Mouse (Mus musculus) bone marrow macrophage, adult 2 months (primary cell): ENCODE results near the gene Sirt6. TPM values are rescaled to one million over a fixed set of nuclear protein-coding genes. Genes with fewer than 3 reads are reported as not detected.

ENCODE experiments used
- H3K27ac ChIP-seq: 2 replicates; pipeline ENCODE4 v1.5.1; 2012; ENCODE audit warnings: low read depth, low read length; ENCODE audit not compliant: insufficient read depth
- H3K4me1 ChIP-seq: 2 replicates; pipeline ENCODE4 v1.6.1; 2012; ENCODE audit warnings: low read length; ENCODE audit not compliant: control insufficient read depth, insufficient read depth
- H3K4me3 ChIP-seq: 2 replicates; pipeline ENCODE4 v1.5.1; 2012; ENCODE audit warnings: mild to moderate bottlenecking, low read length, moderate library complexity; ENCODE audit not compliant: insufficient read depth
- CTCF ChIP-seq: IDR thresholded peaks from 2 replicates; pipeline ENCODE4 v1.5.1; 2012; ENCODE audit warnings: low read depth, mild to moderate bottlenecking, low read length, moderate library complexity
- POLR2A ChIP-seq: IDR thresholded peaks from 2 replicates; pipeline ENCODE4 v1.6.1; 2012; ENCODE audit warnings: mild to moderate bottlenecking, low read depth, low read length, borderline replicate concordance
- polyA plus RNA-seq: library from polyadenylated mRNA; stranded (reverse); fragments of >200 nt; gene quantifications from 2 replicates; pipeline ENCODE4 v1.2.4, GENCODE M21; 2012; ENCODE audit not compliant: missing spikeins, insufficient read depth, insufficient read length

Sirt6 gene
- polyA plus RNA-seq, 1 experiment, result 10.9 TPM

DNA sequence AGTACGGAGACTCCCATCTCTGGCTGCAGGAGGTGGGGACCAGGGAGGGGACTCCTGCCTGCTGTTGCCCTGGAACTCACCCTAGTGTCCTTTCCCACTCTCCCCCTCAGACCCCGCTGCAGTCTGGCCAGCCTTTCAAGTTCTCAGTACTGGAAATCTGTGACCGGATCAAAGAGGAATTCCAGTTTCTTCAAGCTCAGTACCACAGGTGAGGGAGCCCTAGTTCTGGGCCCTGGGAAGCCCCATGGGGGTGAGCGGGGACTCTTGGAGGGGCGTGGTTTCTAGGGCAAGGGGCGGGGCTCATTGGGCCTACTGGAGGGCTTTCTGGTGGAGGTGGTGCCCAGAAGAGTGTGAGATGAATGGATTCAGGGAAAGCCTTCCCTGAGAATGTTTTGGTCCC, 51.9 kb downstream of the Sirt6 start:
- Histone ChIP-seq H3K4me3 (peak overlapping the region; percentile 61), H3K4me1 (peaks cover 5% of the 10 kb centered on the region; the same call in 1 of the 2 replicates), H3K27ac (no peak overlapping the region)
- TF ChIP-seq POLR2A, result no peak
- TF ChIP-seq CTCF, result no peak

DNA sequence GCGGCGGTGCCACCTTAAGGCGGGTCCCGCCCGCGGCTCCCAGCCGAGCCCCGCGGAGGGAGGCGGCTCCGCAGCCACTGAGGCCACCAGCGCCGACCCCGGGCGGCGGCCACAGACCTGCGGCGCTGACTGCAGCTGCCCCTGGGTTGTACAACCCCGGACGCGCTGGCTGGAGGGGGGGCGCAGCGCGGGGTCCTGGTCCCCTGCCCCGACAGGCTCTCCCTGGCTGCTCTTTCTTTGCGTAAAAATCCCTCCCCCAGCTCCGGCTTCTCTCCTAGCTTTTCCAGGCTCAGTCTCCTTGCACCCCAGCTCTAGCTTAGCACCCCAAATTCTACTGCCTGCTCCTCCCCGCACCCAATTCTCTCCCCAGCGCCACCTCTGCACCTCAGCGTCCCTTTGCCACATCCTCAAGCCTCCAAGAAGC, 52.4 kb downstream of the Sirt6 start:
- no peak overlapping the region for H3K27ac ChIP-seq
- H3K4me1 ChIP-seq, result peaks cover 5% of the 10 kb centered on the region; the same call in 1 of the 2 replicates
- peak overlapping the region; percentile 61 for H3K4me3 ChIP-seq
- TF ChIP-seq CTCF (no peak), POLR2A (no peak)

DNA sequence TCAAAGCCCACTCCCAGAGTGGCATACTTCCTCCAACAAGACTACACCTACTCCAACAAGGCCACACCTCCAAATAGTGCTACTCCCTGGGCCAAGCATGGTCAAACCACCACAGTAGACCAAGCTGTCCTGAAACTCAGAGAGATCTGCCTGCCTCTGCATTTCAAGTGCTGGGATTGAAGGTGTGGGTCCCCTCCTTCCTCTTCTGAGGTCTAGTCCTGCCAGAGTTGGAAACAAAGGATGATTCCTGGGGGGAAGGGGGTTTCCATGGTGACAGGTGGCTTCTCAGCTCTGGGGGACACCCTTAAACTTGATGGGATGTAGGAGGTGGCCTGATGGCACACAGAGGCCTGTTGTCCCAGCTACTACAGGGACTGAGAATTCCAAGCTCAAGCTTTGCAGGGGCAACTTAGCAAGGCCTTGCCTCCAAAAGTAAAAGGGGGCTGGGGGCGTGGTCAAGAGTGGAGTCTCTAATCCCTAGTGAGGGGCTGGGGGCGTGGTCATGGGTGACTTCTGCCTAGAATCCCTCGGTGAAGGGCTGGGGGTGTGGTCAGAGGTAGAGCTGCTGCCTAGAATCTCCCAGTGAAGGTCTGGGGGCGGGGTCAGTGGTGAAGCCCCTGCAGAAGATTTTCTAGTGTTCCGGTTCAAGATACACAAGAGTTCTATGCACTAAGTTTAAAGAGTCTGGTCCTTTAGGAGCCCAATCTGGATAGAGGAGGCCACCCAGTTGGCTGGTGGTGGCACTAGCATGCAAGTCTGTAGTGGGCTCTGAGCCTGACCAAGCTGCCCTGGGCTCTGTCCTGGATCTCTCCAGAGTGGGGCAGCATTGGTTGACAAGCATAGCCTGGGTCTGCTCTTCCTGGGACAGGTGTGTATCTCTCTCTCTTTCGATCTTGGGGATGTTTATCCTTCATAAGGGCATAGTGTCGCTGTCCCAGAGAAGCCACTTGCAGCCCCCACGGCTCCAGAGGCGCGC, 53.2 kb downstream of the Sirt6 start, which contains the start of gene Tle2:
Gene Tle2 (plus strand): TSS at position 481 of the 976 bp plus-strand sequence.
- H3K4me3 ChIP-seq, result peak within 1 kb of the TSS; percentile 61
- H3K27ac ChIP-seq, result no peak within 1 kb of the TSS
- TF ChIP-seq CTCF, result no peak
- no peak for TF ChIP-seq POLR2A
- peaks cover 5% of the 10 kb centered on the region; the same call in 1 of the 2 replicates for H3K4me1 ChIP-seq

DNA sequence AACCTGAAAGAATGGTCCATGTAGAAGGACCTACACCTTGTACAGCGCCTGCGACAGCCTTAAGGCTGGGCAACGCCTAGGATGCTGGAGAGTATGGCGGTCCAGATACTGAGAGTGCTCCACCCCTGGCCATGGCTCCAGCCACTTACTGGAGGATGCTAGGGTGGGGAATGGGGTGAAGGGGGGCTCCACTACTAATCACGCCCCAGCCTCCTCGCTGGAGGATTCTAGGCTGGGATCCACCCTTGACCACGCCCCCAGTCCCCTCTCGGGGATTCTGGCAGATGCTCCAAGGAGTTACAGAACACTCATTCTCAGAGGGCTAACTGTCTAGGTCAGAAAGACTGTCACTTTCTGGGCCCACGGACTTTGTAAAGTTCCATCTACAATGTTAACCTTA, 54.6 kb downstream of the Sirt6 start:
- Histone ChIP-seq H3K4me1 (peaks cover 5% of the 10 kb centered on the region; the same call in 1 of the 2 replicates), H3K27ac (no peak overlapping the region), H3K4me3 (no peak overlapping the region)
- TF ChIP-seq CTCF (no peak), POLR2A (no peak)

DNA sequence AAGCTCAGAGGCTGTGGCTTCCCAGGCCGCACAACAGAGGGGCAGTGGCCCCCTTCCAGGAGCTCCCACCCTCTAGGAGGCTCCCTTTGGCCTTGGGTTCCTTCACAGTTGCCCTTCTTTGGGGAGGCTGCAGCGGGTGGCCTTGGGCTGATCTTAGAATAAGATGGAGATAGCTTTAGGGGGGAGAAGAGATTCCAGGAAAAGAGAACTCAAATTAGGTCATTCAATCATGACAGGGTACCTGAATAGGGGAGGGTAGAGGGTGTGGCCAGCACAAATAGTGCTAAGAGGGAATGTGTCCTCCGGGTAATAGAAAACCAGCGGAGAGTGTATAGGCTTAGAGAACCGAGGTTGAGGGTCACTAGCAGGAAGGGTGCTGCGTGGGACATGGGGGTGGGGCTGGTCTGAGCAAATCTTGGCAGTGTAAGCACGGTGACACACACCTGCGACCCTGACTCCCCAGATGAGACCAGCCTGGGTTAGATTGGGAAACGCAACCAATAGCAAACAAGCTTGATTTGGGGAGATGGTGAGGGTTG, 55.4 kb downstream of the Sirt6 start:
- TF ChIP-seq POLR2A (no peak), CTCF (no peak)
- no peak overlapping the region for H3K27ac ChIP-seq
- H3K4me1 ChIP-seq, result peaks cover 5% of the 10 kb centered on the region; the same call in 1 of the 2 replicates
- H3K4me3 ChIP-seq, result peak overlapping the region; percentile 56

Other genes starting within 250 kb of the Sirt6 start
- gene Fzr1, start 249.3 kb downstream of the Sirt6 start, polyA plus RNA-seq, result 32.6 and 35.0 TPM in 2 replicates
- gene Dohh, start 243.4 kb downstream of the Sirt6 start, polyA plus RNA-seq, result 23.1 and 29.5 TPM in 2 replicates
- gene Gm48551, start 243.3 kb downstream of the Sirt6 start, polyA plus RNA-seq, result 0.75 and 2.2 TPM in 2 replicates
- not detected in 2 replicates for gene Gm48552, start 238.8 kb downstream of the Sirt6 start, polyA plus RNA-seq
- 41.9 and 45.5 TPM in 2 replicates for gene Smim24, start 234.7 kb downstream of the Sirt6 start, polyA plus RNA-seq
- gene Nfic, start 172.2 kb downstream of the Sirt6 start, polyA plus RNA-seq, result 31.8 and 38.6 TPM in 2 replicates
- gene Celf5, start 145.1 kb downstream of the Sirt6 start, polyA plus RNA-seq, result not detected in 2 replicates
- gene Ncln, start 131.4 kb downstream of the Sirt6 start, polyA plus RNA-seq, result 37.9 and 40.9 TPM in 2 replicates
- 0.46 TPM in 1 of 2 replicates, not detected in the other for gene S1pr4, start 127.7 kb downstream of the Sirt6 start, polyA plus RNA-seq
- gene Gna15, start 103.6 kb downstream of the Sirt6 start, polyA plus RNA-seq, result 23.5 and 24.2 TPM in 2 replicates
- 10.1 and 10.5 TPM in 2 replicates for gene Gna11, start 82.6 kb downstream of the Sirt6 start, polyA plus RNA-seq
- 478 and 551 TPM in 2 replicates for gene Aes, start 68.3 kb downstream of the Sirt6 start, polyA plus RNA-seq
- gene Tle2, start 53.2 kb downstream of the Sirt6 start, polyA plus RNA-seq, result 17.9 and 24.5 TPM in 2 replicates
- 42.3 and 47.9 TPM in 2 replicates for gene Tle6, start 26.7 kb downstream of the Sirt6 start, polyA plus RNA-seq
- 0.67 and 0.78 TPM in 2 replicates for gene BC025920, start 21.5 kb downstream of the Sirt6 start, polyA plus RNA-seq
- 7.8 and 9.6 TPM in 2 replicates for gene Ankrd24, start 743 bp upstream of the Sirt6 start, polyA plus RNA-seq
- gene Gm10778, start 21.3 kb upstream of the Sirt6 start, polyA plus RNA-seq, result 0.66 and 0.67 TPM in 2 replicates
- 9.4 TPM in 2 replicates for gene Zfp433, start 77.0 kb upstream of the Sirt6 start, polyA plus RNA-seq
- gene Gm3055, start 143.4 kb upstream of the Sirt6 start, polyA plus RNA-seq, result 0.85 and 1.0 TPM in 2 replicates
- 1.5 and 2.1 TPM in 2 replicates for gene Gm4767, start 184.4 kb upstream of the Sirt6 start, polyA plus RNA-seq
- 0.52 TPM in 1 of 2 replicates, not detected in the other for gene Gm32687, start 236.1 kb upstream of the Sirt6 start, polyA plus RNA-seq